Mouse (Mus musculus) liver, postnatal 0 days (tissue): ENCODE data around the gene Chst15.

ENCODE experiments used
- CTCF ChIP-seq: sonication (generic); IDR thresholded peaks from 2 replicates; pipeline ENCODE4 v1.5.1; 2016; ENCODE audit warnings: antibody characterized with exemption, low read depth
- EP300 ChIP-seq: IDR thresholded peaks from 2 replicates; pipeline ENCODE4 v1.6.1; 2016; ENCODE audit warnings: antibody characterized with exemption, low read depth, mild to moderate bottlenecking

GRCm38 (mm10) chr7:132196581-132196980, 120.4 kb downstream of the Chst15 start:
- no peak for TF ChIP-seq CTCF
- TF ChIP-seq EP300 = no peak
